Mouse (Mus musculus) limb, embryonic 14.5 days (tissue): ENCODE measurements around the gene Syncrip. TPM values are rescaled to one million over a fixed set of nuclear protein-coding genes. Genes with fewer than 3 reads are reported as not detected.

Experiments used
- ATAC-seq: fragments of 200-750 bp; cut with Nextera tagmentation; 2 replicates; pipeline ENCODE4 v1.8.0; 2017; ENCODE audit warnings: low read depth, moderate number of reproducible peaks, moderate TSS enrichment; ENCODE audit not compliant: low FRiP score
- DNase-seq: peaks from one replicate; pipeline ENCODE4 v3.0.0-alpha.2; 2015; ENCODE audit warnings: low spot score
- H3K27ac ChIP-seq: fragments of 300-500 bp; sonication (generic); replicated peaks from 2 replicates; pipeline ENCODE4 v1.5.1; 2014; ENCODE audit warnings: low read depth, mild to moderate bottlenecking, low read length, moderate library complexity, mixed read lengths
- H3K27me3 ChIP-seq: fragments of 300-500 bp; sonication (generic); 2 replicates; pipeline ENCODE4 v1.6.1; 2014; ENCODE audit warnings: low read length, mixed read lengths; ENCODE audit not compliant: control insufficient read depth, insufficient read depth
- H3K36me3 ChIP-seq: fragments of 300-500 bp; sonication (generic); 2 replicates; pipeline ENCODE4 v1.6.1; 2014; ENCODE audit warnings: mild to moderate bottlenecking, low read length, moderate library complexity, mixed read lengths; ENCODE audit not compliant: control insufficient read depth, insufficient read depth
- H3K4me1 ChIP-seq: fragments of 300-500 bp; sonication (generic); 2 replicates; pipeline ENCODE4 v1.6.1; 2014; ENCODE audit warnings: antibody characterized with exemption, low read length, mixed read lengths; ENCODE audit not compliant: control insufficient read depth, insufficient read depth
- H3K4me2 ChIP-seq: fragments of 300-500 bp; sonication (generic); replicated peaks from 2 replicates; pipeline ENCODE4 v1.6.1; 2014; ENCODE audit warnings: low read depth, mild to moderate bottlenecking, low read length, moderate library complexity; ENCODE audit not compliant: severe bottlenecking
- H3K4me3 ChIP-seq: fragments of 300-500 bp; sonication (generic); replicated peaks from 2 replicates; pipeline ENCODE4 v1.5.1; 2014; ENCODE audit warnings: low read length
- H3K9ac ChIP-seq: fragments of 300-500 bp; sonication (generic); 2 replicates; pipeline ENCODE4 v1.6.1; 2014; ENCODE audit warnings: mild to moderate bottlenecking, low read depth, low read length, moderate library complexity; ENCODE audit not compliant: severe bottlenecking
- H3K9me3 ChIP-seq: fragments of 300-500 bp; sonication (generic); 2 replicates; pipeline ENCODE4 v1.6.1; 2016; ENCODE audit warnings: low read length; ENCODE audit not compliant: control insufficient read depth
- POLR2A ChIP-seq: fragments of 200-500 bp; IDR thresholded peaks from 2 replicates; pipeline ENCODE4 v1.8.0; 2012; ENCODE audit warnings: inconsistent platforms, mild to moderate bottlenecking, moderate library complexity, borderline replicate concordance; ENCODE audit not compliant: insufficient read depth, insufficient read length; ENCODE audit errors: extremely low read depth
- WGBS: fragments of 180-500 bp; shearing (Covaris S2); extraction: QIAGEN DNeasy Blood & Tissue Kit; methylation state at CpG from one replicate; pipeline ENCODE4 v1.1.7; 2014; 5-methylcytosine and 5-hydroxymethylcytosine counted together
- polyA plus RNA-seq, 2 experiments: library from polyadenylated mRNA; depleted of rRNA in 1 of 2; stranded (reverse) in 1 of 2; unstranded in 1 of 2; fragments of >200 nt; fragmentation: Nextera tagmentation in 1 of 2; extraction: Ambion mirVana in 1 of 2; gene quantifications; 2 replicates each; pipeline versions ENCODE4 v1.2.1 to v1.2.3; 2012 to 2014

The Syncrip gene
- polyA plus RNA-seq, 2 experiments = 86.2 to 119 TPM

- H3K9ac ChIP-seq = no peak overlapping the region
- no peak for DNase-seq
- no peak overlapping the region for H3K4me2 ChIP-seq
- no peak overlapping the region for H3K4me3 ChIP-seq
- no peak overlapping the region for H3K27ac ChIP-seq
- no peaks in the 10 kb centered on the region for H3K4me1 ChIP-seq
- WGBS = 94% methylated on average over 6 of the region's 6 CpGs
- ATAC-seq = no peak
- H3K9me3 ChIP-seq = no peaks in the 10 kb centered on the region
- H3K27me3 ChIP-seq = no peaks in the 10 kb centered on the region
- peaks cover 21% of the 10 kb centered on the region for H3K36me3 ChIP-seq
- no peak for TF ChIP-seq POLR2A
Measured at GRCm38 (mm10) chr9:88404515-88404914, 77.9 kb downstream of the Syncrip start.

- 80% methylated on average over 10 of the region's 10 CpGs for WGBS
- Histone ChIP-seq H3K27me3 (no peaks in the 10 kb centered on the region), H3K4me2 (no peak overlapping the region), H3K36me3 (peaks cover 21% of the 10 kb centered on the region), H3K4me3 (no peak overlapping the region), H3K9me3 (no peaks in the 10 kb centered on the region), H3K9ac (no peak overlapping the region), H3K4me1 (no peaks in the 10 kb centered on the region), H3K27ac (no peak overlapping the region)
- no peak for TF ChIP-seq POLR2A
- no peak for ATAC-seq
- DNase-seq = peak; percentile 25
Measured at GRCm38 (mm10) chr9:88404088-88404487, 78.3 kb downstream of the Syncrip start.

GRCm38 (mm10) chr9:88398461-88398860 lies 83.9 kb downstream of the Syncrip start:
- Histone ChIP-seq H3K9ac (no peak overlapping the region), H3K36me3 (peaks cover 26% of the 10 kb centered on the region), H3K27me3 (no peaks in the 10 kb centered on the region), H3K4me1 (no peaks in the 10 kb centered on the region), H3K9me3 (no peaks in the 10 kb centered on the region), H3K27ac (no peak overlapping the region), H3K4me2 (no peak overlapping the region), H3K4me3 (no peak overlapping the region)
- ATAC-seq = no peak
- WGBS = 76% methylated on average over 1 of the region's 1 CpGs
- TF ChIP-seq POLR2A = no peak
- DNase-seq = peak; percentile 23

Other genes with a start within 250 kb of the Syncrip start
- gene Nt5e, start 155.4 kb downstream of the Syncrip start, polyA plus RNA-seq (2012; rRNA removed) = 17.5 and 19.1 TPM in 2 replicates
- gene Nt5e, start 155.4 kb downstream of the Syncrip start, polyA plus RNA-seq (2014; fragmentation: Nextera tagmentation; extraction: Ambion mirVana) = 23.2 and 27.3 TPM in 2 replicates
- 26.5 and 39.5 TPM in 2 replicates for gene Snx14, start 43.6 kb downstream of the Syncrip start, polyA plus RNA-seq (2012; rRNA removed)
- gene Snx14, start 43.6 kb downstream of the Syncrip start, polyA plus RNA-seq (2014; fragmentation: Nextera tagmentation; extraction: Ambion mirVana) = 20.7 and 23.2 TPM in 2 replicates
- 1.2 and 1.7 TPM in 2 replicates for gene Gm20537, start 26.0 kb downstream of the Syncrip start, polyA plus RNA-seq (2012; rRNA removed)
- gene Gm20537, start 26.0 kb downstream of the Syncrip start, polyA plus RNA-seq (2014; fragmentation: Nextera tagmentation; extraction: Ambion mirVana) = 0.35 TPM in 1 of 2 replicates, not detected in the other
- gene Zfp949, start 65.4 kb upstream of the Syncrip start, polyA plus RNA-seq (2012; rRNA removed) = 8.2 TPM in 2 replicates
- 10.1 and 12.4 TPM in 2 replicates for gene Zfp949, start 65.4 kb upstream of the Syncrip start, polyA plus RNA-seq (2014; fragmentation: Nextera tagmentation; extraction: Ambion mirVana)
- 0.05 and 0.15 TPM in 2 replicates for gene Trim43a, start 98.3 kb upstream of the Syncrip start, polyA plus RNA-seq (2012; rRNA removed)
- not detected in 2 replicates for gene Trim43a, start 98.3 kb upstream of the Syncrip start, polyA plus RNA-seq (2014; fragmentation: Nextera tagmentation; extraction: Ambion mirVana)
- gene Mthfsl, start 237.7 kb upstream of the Syncrip start, polyA plus RNA-seq (2012; rRNA removed) = 24.5 and 29.5 TPM in 2 replicates
- gene Mthfsl, start 237.7 kb upstream of the Syncrip start, polyA plus RNA-seq (2014; fragmentation: Nextera tagmentation; extraction: Ambion mirVana) = 36.1 and 37.5 TPM in 2 replicates
- 0.15 TPM in 1 of 2 replicates, not detected in the other for gene Bcl2a1d, start 249.3 kb upstream of the Syncrip start, polyA plus RNA-seq (2012; rRNA removed)
- gene Bcl2a1d, start 249.3 kb upstream of the Syncrip start, polyA plus RNA-seq (2014; fragmentation: Nextera tagmentation; extraction: Ambion mirVana) = not detected in 2 replicates